Mouse (Mus musculus) spleen, adult 10 weeks (tissue): Measurements from ENCODE around the gene Rras2. TPM values are rescaled to one million over a fixed set of nuclear protein-coding genes. Genes with fewer than 3 reads are reported as not detected.

Source experiments
- polyA plus RNA-seq: library from polyadenylated mRNA; stranded (reverse); fragments of 350-450 nt; fragmentation: Illumina TruSeq; extraction: RNeasy Lipid Tissue Mini Kit (QIAGEN cat#74804); gene quantifications from one replicate; pipeline ENCODE4 v1.2.3, GENCODE M21; 2015; ENCODE audit warnings: low replicate concordance; ENCODE audit not compliant: insufficient read depth

The Rras2 gene
- 97.7 TPM for polyA plus RNA-seq

GRCm38 (mm10) chr7:114117444-114117905 is at the start of gene Rras2:
Gene Rras2, minus strand, starts transcription at chr7:114117781.

Other genes with a start within 250 kb of the Rras2 start
- gene Copb1, start 136.9 kb upstream of the Rras2 start, polyA plus RNA-seq: 132 TPM
- gene Psma1, start 158.3 kb upstream of the Rras2 start, polyA plus RNA-seq: 252 TPM